Mouse (Mus musculus) frontal cortex, postnatal 10 days (tissue): ENCODE measurements at regions not wholly inside any gene's neighbourhood (a gene's known extent, or its start where the extent isn't known, plus 50 kb on each side); places are given as distances from the start of the nearest gene placed in this dataset.
A peak's percentile ranks its signal among the peaks of the same experiment; 100 is the strongest.
"Not testable (repeated sequence)": the region's sequence is repeated elsewhere in the genome, so short reads cannot be mapped to it uniquely, and the experiment has no call there.

Experiments used
- DNase-seq, 2 experiments: peaks; one replicate each; pipeline ENCODE4 v3.0.0; 2022; ENCODE audit warnings: low spot score in 2 of 2, mixed read lengths in 1 of 2

DNA sequence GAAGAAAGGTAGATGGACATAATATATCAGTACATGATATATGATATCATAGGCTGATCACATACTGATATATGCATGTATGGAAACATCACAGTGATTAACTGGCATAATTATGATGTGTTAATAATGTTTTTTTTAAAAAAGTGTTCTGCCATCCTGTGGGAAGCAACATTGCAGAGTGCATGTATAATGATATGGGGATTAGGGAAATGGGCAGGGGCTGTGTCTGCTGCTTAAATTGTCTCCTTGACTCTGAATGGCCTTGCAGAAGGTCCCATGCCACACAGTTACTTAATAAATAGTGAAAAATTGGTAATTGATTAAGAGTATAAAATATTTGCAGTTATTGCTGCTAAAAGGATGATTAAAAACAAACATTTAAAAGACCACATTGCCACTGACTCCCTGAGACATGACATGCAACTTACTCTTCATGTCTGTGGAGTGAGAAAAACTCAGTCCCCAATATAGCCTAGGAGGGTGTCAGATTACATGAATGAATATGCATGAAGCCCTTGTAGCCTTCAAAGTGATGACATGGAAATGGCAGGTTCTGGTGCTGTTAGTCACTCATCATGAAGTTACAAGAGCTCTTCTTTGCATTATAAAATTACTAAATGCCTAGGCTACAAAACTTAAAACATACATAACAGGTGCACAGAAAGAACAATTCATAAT is 440.1 kb upstream of the Ube2e3 start:
- no peak for DNase-seq

DNA sequence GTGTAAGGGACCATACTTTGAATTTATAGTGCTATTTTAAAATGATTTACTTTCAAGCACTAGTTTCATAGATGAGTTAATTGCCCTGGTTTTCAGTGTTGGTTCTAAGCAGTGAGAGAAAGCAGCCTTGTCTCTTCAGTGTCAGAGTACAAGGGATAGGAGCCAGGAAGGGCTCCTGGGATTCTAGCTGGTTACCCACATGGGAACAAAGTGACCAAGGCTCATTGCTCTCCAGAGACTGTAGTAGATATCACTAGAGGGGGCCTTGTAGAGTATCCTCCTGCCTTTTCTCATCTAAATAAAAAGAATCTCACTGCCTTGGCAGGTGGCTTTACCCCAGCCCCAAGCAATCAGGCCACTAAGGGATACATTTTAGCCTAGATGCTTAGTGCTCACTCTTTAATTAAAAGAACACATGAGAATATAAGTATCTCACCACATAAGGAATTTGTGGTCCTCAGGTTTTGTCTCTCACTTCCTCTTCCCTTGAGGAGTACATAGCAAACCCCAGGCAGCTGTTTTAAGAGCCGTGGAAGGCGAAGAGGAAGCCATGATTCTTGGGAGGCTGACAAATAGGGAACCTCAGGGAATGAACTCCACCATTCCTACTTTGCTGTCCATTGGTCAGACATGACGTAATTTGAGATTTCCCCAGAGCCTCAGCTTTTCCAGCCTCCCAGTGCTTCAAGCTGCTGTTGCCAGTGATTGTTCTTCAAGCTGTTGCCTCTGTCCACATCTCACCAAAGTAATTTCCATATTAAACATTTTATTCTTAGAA is 449.2 kb upstream of the Ube2e3 start:
- DNase-seq, result no peak

DNA sequence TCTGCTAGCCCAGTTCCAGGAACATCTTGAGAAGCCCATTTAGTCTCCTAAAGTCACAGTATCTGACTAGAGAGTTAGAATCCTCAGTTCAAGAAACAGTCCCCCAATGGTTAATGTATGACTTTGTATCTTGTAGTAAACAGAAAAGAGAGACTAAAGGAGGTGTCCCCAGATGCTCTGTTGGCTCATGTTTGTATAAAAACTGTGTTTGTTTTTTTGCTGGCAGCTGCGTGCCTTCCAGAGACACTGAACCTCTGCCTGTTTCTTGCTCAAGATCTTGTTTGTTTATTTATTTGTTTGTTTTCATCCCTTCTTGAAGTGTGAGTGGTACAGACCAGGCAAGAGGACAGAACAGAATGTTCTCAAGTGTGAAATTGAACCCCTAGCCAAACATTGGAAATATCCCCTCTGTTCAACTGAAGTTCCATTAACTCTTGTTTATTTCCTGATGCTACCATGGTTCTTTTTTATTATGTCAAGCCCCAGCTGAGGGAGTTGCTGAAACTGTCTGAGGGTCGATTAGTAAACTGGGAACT is 451.3 kb upstream of the Ube2e3 start:
- no peak for DNase-seq

DNA sequence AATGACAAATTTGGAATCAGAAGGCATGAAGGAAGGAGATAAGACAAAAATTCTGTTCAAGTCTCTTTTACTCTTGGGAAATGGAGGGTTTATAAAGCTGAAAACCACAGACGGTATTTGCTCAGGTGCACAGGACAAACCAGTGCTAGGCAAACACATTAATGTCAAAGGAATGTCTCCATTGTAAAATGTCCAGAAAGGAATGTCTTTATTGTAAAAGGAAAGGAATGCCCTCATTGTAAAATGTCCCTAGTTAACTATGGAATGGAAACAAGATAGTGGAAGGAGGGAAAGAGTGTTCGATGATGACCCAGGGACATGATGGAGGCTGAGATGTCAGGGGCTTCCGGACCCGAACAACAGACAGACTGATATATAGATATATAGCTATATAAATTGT is 454.9 kb upstream of the Ube2e3 start:
- no peak for DNase-seq

DNA sequence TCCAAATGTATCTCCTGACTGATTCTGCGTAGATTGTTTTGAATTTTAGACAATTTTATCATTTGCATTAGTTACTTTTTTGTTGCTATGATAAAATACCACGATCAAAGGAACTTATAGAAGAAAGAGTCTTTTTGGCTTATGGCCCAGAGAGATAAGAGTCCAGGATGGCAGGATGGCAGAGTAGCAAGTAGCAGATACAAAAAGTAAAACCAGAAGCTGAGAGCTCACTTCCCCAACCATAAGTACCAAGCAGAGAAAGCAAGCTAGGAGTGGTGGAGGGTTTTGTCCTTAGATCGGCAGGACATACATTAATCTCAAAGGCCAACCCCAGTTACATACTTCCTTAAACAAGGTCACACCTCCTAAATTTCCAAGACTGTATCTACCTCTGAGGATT is 457.7 kb upstream of the Cwc22 start:
- no peak for DNase-seq

DNA sequence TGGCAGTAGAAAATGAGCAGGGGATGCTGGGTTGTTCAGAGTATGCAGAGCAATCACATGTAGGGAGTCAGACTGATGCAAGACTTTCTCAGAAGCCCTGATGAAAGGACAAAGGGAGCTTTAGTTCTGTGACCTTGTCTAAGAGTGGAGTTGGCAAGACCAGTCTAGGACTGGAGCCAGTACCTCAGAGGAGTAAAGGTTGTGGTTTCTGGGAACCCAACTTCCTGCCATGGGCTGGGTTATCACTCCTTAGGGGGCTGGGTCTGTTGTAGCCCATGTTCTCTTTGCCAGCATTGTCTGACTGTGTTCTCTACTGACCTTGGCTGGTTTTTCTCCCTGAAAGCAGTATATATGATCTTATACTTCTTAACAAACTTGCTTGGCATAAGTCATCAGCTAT is 453.1 kb upstream of the Cwc22 start:
- no peak for DNase-seq

DNA sequence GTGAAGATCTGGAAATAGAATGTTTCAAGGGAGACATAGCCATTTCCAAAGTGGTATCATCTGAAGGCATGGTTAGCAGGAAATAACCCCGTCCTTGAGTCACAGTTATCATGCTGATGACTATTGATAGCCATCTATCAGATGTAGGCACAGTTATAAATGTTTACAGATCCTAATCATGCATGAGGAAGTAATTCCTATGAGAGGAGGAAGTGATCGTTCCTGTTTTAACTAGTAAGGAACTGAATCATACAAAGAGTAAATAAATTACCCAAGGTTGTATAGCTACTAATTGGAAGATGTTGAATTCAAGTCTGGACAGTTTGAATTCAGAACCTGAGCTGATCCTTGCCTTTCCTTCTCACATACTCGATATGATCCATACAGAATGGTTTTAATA is 450.7 kb upstream of the Cwc22 start:
- DNase-seq, result no peak

DNA sequence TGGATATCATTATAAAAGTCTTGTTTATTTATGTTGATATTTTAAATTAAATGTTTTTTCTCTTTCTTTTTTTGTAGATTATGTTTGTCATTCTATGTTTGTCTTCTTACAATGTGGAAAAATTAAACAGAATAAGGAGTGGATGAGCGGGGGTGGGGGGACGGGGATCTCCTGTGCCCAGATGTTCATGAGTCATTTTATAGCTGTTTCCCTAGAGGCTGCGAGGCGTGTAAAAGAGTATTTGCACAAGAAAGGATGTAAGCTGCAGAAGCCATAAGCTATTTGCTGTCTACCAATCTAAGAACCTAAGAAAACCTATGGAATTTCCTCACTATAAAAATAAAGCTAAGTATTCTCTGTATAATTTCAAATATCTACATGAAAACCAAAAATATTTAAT is 446.9 kb upstream of the Cwc22 start:
- no peak for DNase-seq

DNA sequence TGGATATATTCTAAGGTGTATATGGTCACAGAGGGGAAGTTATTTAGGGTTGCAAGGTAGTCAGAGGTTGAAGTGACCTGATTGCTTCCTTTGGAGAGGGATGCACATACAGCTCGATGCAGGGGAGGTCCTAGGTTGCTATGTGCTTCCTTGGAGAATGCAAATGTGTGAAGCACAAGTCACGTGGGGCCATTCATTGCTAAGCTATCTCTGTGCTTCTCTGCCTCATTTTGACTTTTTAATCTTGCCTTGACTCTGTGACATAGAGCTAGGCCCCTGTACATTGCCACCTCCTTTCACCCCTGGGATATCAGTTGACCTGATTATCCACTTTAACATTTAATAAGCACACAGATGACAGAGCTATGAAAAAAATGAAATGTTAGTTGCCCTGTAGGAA is 446.2 kb upstream of the Cwc22 start:
- no peak for DNase-seq

DNA sequence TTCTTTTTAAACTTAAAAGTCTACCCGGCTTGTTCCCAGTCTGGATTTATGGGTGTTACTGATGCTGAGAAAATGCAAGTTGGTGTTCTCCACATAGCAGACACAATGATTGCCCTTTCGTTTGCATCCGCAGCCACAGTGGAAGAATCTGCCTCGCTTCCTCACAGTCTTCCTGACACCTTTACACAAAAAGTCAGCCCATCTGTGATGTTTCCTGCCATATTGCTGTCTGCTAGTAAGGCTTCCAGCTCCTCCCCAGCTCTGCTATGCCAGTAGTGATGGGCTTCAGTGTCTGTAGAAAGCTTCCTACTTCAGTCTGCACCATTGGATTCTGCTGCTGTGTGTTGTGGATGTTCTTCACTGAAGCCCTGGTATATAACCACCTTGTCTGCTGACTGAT is 441.8 kb upstream of the Cwc22 start:
- DNase-seq, result peak; percentile 7 to 12

DNA sequence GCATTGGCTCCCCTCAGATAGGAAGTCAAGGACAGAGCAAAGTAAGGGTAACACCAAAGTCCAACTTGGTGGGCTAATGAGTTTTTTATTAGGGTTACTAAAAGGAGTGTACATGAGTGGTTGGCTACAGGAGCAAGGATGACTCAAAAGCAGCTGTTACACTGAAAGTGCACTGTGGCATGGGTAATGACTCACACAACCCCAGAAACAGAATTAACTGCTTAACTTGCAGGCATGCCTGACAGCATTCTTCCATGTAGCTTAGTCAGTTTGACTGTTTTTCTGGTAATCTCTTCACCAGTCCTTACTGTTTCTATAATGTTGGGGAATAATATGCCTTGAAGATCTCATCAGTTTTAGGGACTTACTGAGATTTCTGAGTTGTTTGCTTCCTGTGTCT is 435.1 kb upstream of the Cwc22 start:
- DNase-seq, result no peak

DNA sequence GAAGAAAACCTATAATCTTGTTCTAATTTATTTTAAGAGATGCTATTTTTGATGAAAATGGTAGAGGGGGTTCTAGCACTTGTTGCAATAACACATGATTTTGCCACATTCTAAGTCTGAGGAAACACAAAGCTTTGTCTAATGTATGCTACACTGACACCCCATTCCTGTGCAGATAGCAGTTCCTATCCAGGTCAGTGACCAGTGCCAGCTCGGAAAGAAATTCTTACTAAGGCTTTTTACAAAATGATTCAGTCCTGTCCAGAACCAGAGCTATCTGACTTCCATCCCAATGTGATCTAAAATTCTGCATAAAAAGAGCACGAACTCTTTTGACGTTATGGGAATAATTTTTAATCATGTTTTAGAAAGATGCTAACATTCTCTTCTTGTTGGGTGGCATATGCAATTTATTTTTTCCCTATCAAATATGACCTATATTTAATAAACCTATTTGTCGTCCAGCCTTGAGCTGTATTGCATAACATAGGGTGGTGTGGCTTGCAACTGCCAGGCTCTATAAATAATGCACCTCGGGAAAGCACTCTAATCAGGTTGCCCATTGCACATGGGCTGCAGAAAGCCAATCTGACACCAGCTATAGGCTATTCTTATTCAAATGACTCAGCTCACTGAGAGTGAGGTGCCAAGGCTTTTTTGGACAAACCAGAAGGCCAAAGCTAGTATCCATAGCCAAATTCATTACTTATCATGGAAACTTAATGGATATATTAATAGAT is 385.7 kb upstream of the Cwc22 start:
- DNase-seq, result no peak

DNA sequence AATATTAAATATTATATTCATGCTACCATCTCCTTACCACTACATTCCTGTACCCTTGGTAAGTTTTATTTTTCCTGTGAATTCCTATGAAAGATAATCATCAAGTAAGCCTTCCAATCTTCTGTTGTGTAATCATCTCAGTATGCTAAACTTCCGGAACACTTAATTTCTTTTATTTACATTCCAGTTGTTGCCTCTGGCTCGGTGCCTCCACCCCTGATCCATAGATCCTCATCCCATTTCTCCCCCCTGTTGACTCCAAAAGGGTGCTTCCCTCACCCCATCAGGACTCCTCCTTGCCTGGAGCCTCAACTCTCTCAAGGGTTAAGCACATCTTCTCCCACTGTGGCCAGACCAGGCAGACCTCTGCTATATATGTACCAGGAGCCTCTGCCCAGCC is 379.9 kb upstream of the Cwc22 start:
- no peak for DNase-seq

DNA sequence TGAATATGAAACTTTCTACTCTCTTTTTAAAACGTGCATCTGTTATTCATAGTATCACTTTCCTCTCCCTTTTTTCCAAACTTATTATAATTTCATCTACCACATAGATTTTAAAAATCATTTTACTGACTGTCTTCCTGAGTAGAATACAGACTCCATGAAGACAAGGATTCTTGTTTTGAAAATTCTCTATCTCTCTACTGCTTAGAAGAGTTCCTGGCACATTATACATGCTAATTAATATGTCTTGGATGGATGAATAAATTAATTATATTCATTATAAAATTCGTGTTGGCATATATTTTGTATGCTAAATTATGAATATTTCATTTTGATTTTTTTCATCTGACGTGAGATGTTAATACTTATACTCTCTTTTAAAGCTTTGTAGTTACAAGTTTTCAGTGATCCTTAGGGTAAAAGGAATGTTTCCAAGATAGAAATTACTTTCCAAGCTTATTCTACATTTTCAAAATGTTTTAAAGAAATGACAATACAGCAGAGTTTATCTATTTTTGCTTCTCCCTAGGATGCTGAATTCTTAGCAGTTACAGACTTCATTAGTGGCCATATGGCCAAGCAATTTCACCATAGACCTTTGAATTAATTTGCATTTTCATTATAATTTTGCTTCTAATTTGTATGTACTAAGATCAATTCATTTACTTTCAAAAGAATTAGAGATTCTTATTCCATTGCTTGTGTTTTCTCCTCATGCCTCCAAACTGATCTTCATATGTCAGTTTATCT is 376.2 kb upstream of the Cwc22 start:
- no peak for DNase-seq

DNA sequence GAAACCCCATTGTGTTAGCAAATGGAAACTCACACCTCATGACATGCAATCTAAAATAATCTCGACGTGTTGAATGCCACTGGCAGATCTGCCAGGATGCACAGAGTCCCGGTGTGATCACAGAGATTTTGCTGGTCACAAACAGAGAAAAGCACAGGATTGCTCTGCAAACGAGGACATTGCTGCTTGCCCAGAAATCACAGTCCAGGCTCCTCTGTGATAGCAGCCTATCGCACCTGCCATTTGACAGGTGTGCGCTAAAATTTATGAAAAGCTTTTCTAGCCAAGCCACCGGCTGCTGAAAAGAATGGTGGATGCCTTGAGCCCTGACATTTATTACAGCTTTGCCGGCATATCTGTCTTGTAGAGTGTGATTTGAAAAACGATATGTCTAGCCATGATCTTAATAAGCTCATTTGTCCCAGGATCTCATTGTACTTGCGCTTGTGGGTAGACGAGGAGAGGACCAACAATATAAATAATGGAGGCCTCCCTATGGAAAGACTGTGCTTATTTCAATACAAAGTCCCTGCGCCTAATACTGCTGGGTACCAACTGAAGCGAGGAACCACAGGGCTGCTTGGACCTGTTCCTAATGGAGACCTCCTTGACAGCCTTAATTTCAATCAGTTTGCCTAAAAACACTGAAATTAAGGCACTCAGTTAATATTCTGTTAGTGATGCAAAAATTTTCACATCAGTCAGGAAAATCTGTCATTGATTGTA is 365.8 kb upstream of the Cwc22 start:
- no peak for DNase-seq

DNA sequence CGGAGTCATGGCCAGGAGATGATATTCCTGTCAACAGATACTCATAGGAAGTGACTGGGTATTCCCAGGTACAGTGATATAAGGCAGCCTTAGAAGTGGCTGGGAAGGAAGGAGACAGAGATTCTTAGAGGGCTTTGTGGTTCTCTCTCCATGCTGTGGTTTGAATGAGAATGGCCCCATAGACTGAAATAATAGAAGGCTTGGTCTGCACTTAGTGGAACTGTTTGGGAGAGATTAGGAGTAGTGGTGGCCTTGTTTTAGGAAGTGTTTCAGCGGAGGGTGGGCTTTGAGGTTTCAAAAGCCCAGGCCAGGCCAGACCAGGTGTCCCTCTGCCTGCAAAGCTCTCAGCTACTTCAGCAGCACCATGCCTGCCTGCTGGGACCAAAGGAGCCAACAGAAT is 363.2 kb upstream of the Cwc22 start:
- no peak for DNase-seq

DNA sequence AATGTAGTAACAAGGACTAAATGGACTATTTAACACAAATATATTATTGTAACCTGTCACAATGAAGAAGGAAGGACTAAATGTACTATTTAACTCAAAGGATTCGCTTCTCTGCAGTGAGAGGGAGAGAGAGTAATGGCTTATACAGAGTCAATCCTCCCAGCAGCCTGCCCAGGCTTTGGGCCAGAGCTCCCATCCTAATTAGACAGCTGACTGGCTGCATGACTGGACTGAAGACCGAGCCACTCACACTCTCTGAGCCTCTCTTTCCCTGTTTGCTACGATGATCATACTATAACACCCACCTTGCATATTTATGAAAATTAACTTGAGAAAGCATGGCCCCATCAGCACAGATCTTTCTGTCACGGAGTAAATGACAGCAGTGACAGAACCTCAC is 360.7 kb upstream of the Cwc22 start:
- no peak for DNase-seq

DNA sequence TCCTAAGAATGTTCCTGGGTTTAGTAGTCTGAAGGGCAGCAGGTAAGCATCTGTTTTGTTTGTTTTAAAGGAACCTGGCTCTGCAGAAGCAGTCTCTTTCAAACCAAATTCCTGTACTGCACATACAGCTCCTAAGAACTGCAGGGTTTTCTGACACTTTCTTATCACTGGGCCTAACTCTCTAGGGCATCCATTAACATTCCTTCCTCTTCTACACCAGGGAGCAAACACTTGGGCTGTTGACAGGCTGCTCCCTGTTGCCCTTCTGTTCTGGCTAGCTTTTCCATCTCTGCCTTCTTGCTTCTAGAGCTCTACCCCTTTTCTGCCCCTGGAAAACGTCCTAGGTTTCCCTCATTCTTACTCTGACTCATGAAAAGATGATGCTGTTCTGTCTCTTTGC is 345.5 kb upstream of the Cwc22 start:
- no peak for DNase-seq

DNA sequence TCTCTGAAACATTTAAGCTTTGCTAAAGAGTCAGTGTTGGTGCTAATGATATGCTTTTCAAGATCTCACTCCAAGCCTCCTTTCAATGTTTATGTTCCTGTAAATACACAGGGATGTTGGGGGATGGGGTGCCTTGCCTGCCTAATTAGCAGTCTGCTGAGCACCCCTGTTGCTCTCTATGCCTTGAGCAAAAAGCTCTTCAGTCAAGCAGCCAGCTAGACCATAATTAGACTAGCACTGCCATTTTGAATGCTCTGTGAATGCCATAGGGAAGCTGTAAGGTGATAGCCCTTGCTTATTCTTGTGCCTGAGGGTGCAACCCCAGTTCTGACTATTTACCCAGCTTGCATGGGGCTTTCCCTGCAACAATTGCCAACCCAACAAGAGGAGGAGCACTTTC is 338.6 kb upstream of the Cwc22 start:
- no peak for DNase-seq

DNA sequence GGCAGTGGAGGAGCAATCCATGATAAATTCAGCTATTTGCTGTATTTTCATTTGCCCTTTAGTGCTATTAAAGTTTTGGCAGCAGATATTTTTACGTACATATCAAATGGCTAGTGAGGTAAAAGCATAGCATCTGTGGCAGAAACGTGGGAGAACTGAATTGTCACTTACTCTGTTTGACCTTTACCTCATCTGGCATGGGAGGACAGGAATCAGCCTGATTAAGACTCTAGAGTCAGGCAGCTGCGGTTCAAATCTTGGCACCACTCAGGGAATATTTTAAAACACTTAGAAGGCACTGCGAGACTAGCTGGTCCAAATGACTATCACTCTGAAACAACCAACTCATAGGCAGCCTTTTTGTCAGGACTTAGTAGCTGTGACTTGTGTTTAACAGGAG is 337.4 kb upstream of the Cwc22 start:
- no peak for DNase-seq

DNA sequence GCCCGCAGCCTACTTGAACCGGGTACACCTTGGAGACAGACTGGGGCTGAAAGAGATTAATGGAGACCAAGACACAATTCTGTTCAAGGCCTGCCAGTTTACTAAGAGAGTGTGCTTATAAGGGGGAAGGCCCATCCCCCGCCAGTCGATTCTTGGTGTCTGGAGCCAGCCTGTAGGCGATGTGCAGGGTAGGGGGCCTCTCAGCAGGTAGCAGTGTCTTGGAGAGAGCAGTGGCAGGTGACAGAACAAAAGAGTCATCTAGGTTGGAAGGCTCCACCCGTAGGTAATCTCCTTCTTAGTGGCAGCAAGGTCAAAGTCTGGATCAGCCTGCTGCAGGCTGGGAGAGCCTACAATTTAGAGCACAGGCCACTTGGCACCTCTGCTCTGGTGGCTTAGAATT is 335.7 kb upstream of the Cwc22 start:
- not testable (repeated sequence) for DNase-seq
